Mouse (Mus musculus): ENCODE measurements around the gene Olfr574. TPM values are rescaled to one million over a fixed set of nuclear protein-coding genes. Genes with fewer than 3 reads are reported as not detected.

Gene Olfr574
- polyA plus RNA-seq (2014; fragmentation: Nextera tagmentation; extraction: Ambion mirVana): not detected in 2 replicates

DNA sequence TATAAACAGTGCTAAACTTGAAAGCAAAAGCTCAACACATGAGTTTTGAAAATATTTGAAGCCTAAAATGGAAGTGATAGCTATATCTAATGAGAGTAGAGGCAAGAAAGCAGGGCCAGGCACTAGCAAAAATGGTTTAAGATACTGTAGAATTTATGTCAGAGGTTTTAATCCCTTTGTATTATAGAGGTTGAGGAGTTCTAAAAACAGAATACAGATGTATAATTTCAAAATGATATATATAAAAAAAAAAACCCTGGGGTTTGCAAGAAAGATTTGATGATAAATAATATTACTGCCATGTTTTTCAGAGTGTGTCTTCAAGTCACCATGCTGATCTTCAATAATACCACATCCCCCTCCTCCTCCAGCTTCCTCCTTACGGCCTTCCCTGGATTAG, at the start of gene Olfr574:
Olfr574 (plus strand) TSS at position 301 of the 400 bp plus-strand sequence.
- Histone ChIP-seq H3K36me3 (ENCODE audit: control insufficient read depth, insufficient read depth, low read length) (no peaks in the 10 kb centered on the region), H3K4me2 (ENCODE audit: low read length) (no peak within 1 kb of the TSS), H3K9ac (replicated peaks; ENCODE audit: low read length) (no peak within 1 kb of the TSS), H3K4me3 (replicated peaks; ENCODE audit: low read depth, low read length) (no peak within 1 kb of the TSS), H3K27me3 (ENCODE audit: control insufficient read depth, insufficient read depth, low read length) (no peaks in the 10 kb centered on the region), H3K9me3 (ENCODE audit: control insufficient read depth, low read length) (no peaks in the 10 kb centered on the region), H3K27ac (replicated peaks; ENCODE audit: low read depth, low read length) (no peak within 1 kb of the TSS), H3K4me1 (ENCODE audit: control insufficient read depth, insufficient read depth, low read length) (no peaks in the 10 kb centered on the region)
- DNase-seq: no peak
- no peak for ATAC-seq (ENCODE audit: low FRiP score, low TSS enrichment)
- 89% methylated on average over 1 of the region's 1 CpGs for WGBS

GRCm38 (mm10) chr7:102915261-102915660, 33.0 kb upstream of the Olfr574 start:
- H3K4me2 ChIP-seq (ENCODE audit: low read length): no peak overlapping the region
- no peak overlapping the region for H3K9ac ChIP-seq (replicated peaks; ENCODE audit: low read length)
- no peaks in the 10 kb centered on the region for H3K9me3 ChIP-seq (ENCODE audit: control insufficient read depth, low read length)
- no peaks in the 10 kb centered on the region for H3K27me3 ChIP-seq (ENCODE audit: control insufficient read depth, insufficient read depth, low read length)
- H3K4me1 ChIP-seq (ENCODE audit: control insufficient read depth, insufficient read depth, low read length): no peaks in the 10 kb centered on the region
- no peak for DNase-seq
- H3K4me3 ChIP-seq (replicated peaks; ENCODE audit: low read depth, low read length): no peak overlapping the region
- 46% methylated on average over 1 of the region's 1 CpGs for WGBS
- ATAC-seq (ENCODE audit: low FRiP score, low TSS enrichment): no peak
- H3K27ac ChIP-seq (replicated peaks; ENCODE audit: low read depth, low read length): no peak overlapping the region
- H3K36me3 ChIP-seq (ENCODE audit: control insufficient read depth, insufficient read depth, low read length): no peaks in the 10 kb centered on the region

DNA sequence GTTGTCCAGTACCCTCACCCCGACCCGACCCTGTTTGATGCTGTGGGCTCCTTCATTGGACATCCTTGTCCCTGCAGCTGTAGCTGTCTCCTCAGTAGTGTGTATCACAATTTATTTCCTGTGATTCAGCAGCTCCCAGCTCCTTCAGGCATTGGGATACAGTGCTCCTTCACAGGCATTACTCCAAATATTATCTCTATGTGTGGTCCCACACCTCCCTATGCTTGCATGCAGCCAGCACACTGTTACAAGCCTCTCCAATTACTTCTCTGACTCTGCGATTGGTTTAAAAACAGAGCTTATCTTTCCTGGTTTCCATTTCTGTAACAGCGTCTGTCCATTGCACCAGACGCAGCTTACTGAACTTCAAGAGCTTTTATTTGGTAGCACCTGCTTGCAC, 31.9 kb upstream of the Olfr574 start:
- Histone ChIP-seq H3K9me3 (ENCODE audit: control insufficient read depth, low read length) (no peaks in the 10 kb centered on the region), H3K9ac (replicated peaks; ENCODE audit: low read length) (no peak overlapping the region), H3K4me2 (ENCODE audit: low read length) (no peak overlapping the region), H3K4me1 (ENCODE audit: control insufficient read depth, insufficient read depth, low read length) (no peaks in the 10 kb centered on the region), H3K27me3 (ENCODE audit: control insufficient read depth, insufficient read depth, low read length) (no peaks in the 10 kb centered on the region), H3K4me3 (replicated peaks; ENCODE audit: low read depth, low read length) (no peak overlapping the region), H3K36me3 (ENCODE audit: control insufficient read depth, insufficient read depth, low read length) (no peaks in the 10 kb centered on the region), H3K27ac (replicated peaks; ENCODE audit: low read depth, low read length) (no peak overlapping the region)
- ATAC-seq (ENCODE audit: low FRiP score, low TSS enrichment): no peak
- DNase-seq: no peak
- WGBS: 86% methylated on average over 5 of the region's 5 CpGs

- H3K36me3 ChIP-seq (ENCODE audit: control insufficient read depth, insufficient read depth, low read length): no peaks in the 10 kb centered on the region
- no peak within 1 kb of the TSS for H3K9ac ChIP-seq (replicated peaks; ENCODE audit: low read length)
- no peak within 1 kb of the TSS for H3K27ac ChIP-seq (replicated peaks; ENCODE audit: low read depth, low read length)
- no peaks in the 10 kb centered on the region for H3K9me3 ChIP-seq (ENCODE audit: control insufficient read depth, low read length)
- H3K27me3 ChIP-seq (ENCODE audit: control insufficient read depth, insufficient read depth, low read length): no peaks in the 10 kb centered on the region
- H3K4me2 ChIP-seq (ENCODE audit: low read length): no peak within 1 kb of the TSS
- 64% methylated on average over 4 of the region's 4 CpGs for WGBS
- no peak within 1 kb of the TSS for H3K4me3 ChIP-seq (replicated peaks; ENCODE audit: low read depth, low read length)
- DNase-seq (no peak), ATAC-seq (ENCODE audit: low FRiP score, low TSS enrichment) (no peak)
- H3K4me1 ChIP-seq (ENCODE audit: control insufficient read depth, insufficient read depth, low read length): no peaks in the 10 kb centered on the region
These were observed 31.0 kb upstream of the Olfr574 start, which contains the start of gene Olfr571 for GRCm38 (mm10) chr7:102917032-102917875. Gene Olfr571 (minus strand): TSS chr7:102917536.

DNA sequence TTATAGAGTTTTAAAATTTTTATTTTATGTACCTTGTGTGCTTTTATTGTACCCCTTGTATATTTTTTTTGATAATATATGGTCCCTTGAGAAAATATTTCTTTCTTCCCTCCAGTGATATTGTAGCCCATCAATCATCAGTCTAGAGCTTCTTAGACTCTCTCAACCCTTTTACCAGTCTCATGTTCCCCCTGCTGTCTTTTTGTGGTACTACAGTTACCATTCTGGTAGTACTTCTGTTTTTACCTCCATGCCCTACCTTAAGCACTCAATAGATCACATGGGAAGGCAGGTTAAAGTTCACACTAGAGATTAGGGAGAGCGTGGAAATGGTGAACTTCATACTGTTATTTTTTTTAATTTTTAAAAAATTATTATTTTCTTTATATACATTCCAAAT, 28.6 kb upstream of the Olfr574 start:
- no peaks in the 10 kb centered on the region for H3K27me3 ChIP-seq (ENCODE audit: control insufficient read depth, insufficient read depth, low read length)
- H3K4me3 ChIP-seq (replicated peaks; ENCODE audit: low read depth, low read length): no peak overlapping the region
- H3K9ac ChIP-seq (replicated peaks; ENCODE audit: low read length): no peak overlapping the region
- no peaks in the 10 kb centered on the region for H3K36me3 ChIP-seq (ENCODE audit: control insufficient read depth, insufficient read depth, low read length)
- 20% methylated on average over 1 of the region's 1 CpGs for WGBS
- no peak overlapping the region for H3K27ac ChIP-seq (replicated peaks; ENCODE audit: low read depth, low read length)
- DNase-seq (peak; percentile 87), ATAC-seq (ENCODE audit: low FRiP score, low TSS enrichment) (peak; percentile 66; the same call in 1 of the 2 replicates)
- H3K4me1 ChIP-seq (ENCODE audit: control insufficient read depth, insufficient read depth, low read length): no peaks in the 10 kb centered on the region
- no peaks in the 10 kb centered on the region for H3K9me3 ChIP-seq (ENCODE audit: control insufficient read depth, low read length)
- no peak overlapping the region for H3K4me2 ChIP-seq (ENCODE audit: low read length)

DNA sequence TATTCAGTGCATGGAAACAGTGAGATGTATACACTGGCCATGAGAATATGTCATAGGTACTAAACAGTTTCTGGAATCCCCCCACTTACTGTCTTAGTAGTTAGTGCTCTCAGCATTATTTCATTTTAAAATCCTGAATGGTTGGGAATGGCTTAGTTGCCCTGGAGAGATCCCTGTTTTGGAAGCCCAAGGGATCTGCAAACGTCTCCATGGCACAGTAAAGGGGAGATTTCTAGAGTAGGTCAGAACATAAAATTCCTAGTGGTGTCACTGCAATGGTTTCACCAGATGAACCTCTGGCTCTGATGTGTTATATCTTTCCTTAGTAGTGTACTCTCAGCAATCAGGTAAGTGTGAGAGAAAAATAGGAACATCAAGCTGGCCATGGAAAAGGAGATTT, 24.2 kb upstream of the Olfr574 start, which contains the start of gene Olfr572:
Olfr572 (plus strand) TSS at position 301 of the 400 bp plus-strand sequence.
- ATAC-seq (ENCODE audit: low FRiP score, low TSS enrichment) (no peak), DNase-seq (no peak)
- Histone ChIP-seq H3K27me3 (ENCODE audit: control insufficient read depth, insufficient read depth, low read length) (no peaks in the 10 kb centered on the region), H3K27ac (replicated peaks; ENCODE audit: low read depth, low read length) (no peak within 1 kb of the TSS), H3K9ac (replicated peaks; ENCODE audit: low read length) (no peak within 1 kb of the TSS), H3K36me3 (ENCODE audit: control insufficient read depth, insufficient read depth, low read length) (no peaks in the 10 kb centered on the region), H3K9me3 (ENCODE audit: control insufficient read depth, low read length) (no peaks in the 10 kb centered on the region), H3K4me3 (replicated peaks; ENCODE audit: low read depth, low read length) (no peak within 1 kb of the TSS), H3K4me1 (ENCODE audit: control insufficient read depth, insufficient read depth, low read length) (no peaks in the 10 kb centered on the region), H3K4me2 (ENCODE audit: low read length) (no peak within 1 kb of the TSS)
- 69% methylated on average over 1 of the region's 1 CpGs for WGBS

- H3K36me3 ChIP-seq (ENCODE audit: control insufficient read depth, insufficient read depth, low read length): no peaks in the 10 kb centered on the region
These were observed 21.2 kb upstream of the Olfr574 start for GRCm38 (mm10) chr7:102927105-102927504.

GRCm38 (mm10) chr7:102942475-102942874, 5.8 kb upstream of the Olfr574 start, which contains the start of gene Olfr573-ps1:
Gene Olfr573-ps1 (minus strand): TSS chr7:102942575.
- H3K9me3 ChIP-seq (ENCODE audit: control insufficient read depth, low read length): no peaks in the 10 kb centered on the region
- no peak for ATAC-seq (ENCODE audit: low FRiP score, low TSS enrichment)
- no peaks in the 10 kb centered on the region for H3K27me3 ChIP-seq (ENCODE audit: control insufficient read depth, insufficient read depth, low read length)
- H3K9ac ChIP-seq (replicated peaks; ENCODE audit: low read length): no peak within 1 kb of the TSS
- no peak for DNase-seq
- WGBS: 96% methylated on average over 2 of the region's 2 CpGs
- no peak within 1 kb of the TSS for H3K4me2 ChIP-seq (ENCODE audit: low read length)
- no peak within 1 kb of the TSS for H3K4me3 ChIP-seq (replicated peaks; ENCODE audit: low read depth, low read length)
- no peak within 1 kb of the TSS for H3K27ac ChIP-seq (replicated peaks; ENCODE audit: low read depth, low read length)
- no peaks in the 10 kb centered on the region for H3K4me1 ChIP-seq (ENCODE audit: control insufficient read depth, insufficient read depth, low read length)
- H3K36me3 ChIP-seq (ENCODE audit: control insufficient read depth, insufficient read depth, low read length): no peaks in the 10 kb centered on the region

More at GRCm38 (mm10) chr7:102927105-102927504, 21.2 kb upstream of the Olfr574 start:
- ATAC-seq (ENCODE audit: low FRiP score, low TSS enrichment): no peak
- no peak overlapping the region for H3K27ac ChIP-seq (replicated peaks; ENCODE audit: low read depth, low read length)
- no peaks in the 10 kb centered on the region for H3K9me3 ChIP-seq (ENCODE audit: control insufficient read depth, low read length)
- no peaks in the 10 kb centered on the region for H3K4me1 ChIP-seq (ENCODE audit: control insufficient read depth, insufficient read depth, low read length)
- no peak overlapping the region for H3K9ac ChIP-seq (replicated peaks; ENCODE audit: low read length)
- H3K4me3 ChIP-seq (replicated peaks; ENCODE audit: low read depth, low read length): no peak overlapping the region
- no peak overlapping the region for H3K4me2 ChIP-seq (ENCODE audit: low read length)
- DNase-seq: no peak
- no peaks in the 10 kb centered on the region for H3K27me3 ChIP-seq (ENCODE audit: control insufficient read depth, insufficient read depth, low read length)
- WGBS: 74% methylated on average over 3 of the region's 3 CpGs

DNA sequence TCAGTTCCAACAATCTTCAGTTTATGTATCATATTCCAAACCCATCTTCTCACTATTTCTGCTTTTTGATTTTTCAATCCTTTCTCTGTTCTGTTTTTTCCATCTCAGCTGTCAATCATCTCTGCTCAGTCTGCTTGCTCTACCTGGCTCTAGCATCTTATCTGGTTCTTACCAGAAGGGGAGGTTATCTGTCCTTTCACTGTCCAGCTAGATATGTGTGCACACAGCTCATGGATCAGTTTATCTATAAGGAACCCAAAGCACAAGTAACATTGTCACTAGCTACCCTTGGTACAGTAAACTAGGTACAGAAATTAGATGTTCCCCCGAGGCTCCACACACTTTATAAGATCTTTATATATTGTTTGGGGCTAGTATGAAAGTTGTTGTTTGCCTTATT, 4.8 kb upstream of the Olfr574 start:
- Histone ChIP-seq H3K4me1 (ENCODE audit: control insufficient read depth, insufficient read depth, low read length) (no peaks in the 10 kb centered on the region), H3K4me2 (ENCODE audit: low read length) (no peak overlapping the region), H3K27me3 (ENCODE audit: control insufficient read depth, insufficient read depth, low read length) (no peaks in the 10 kb centered on the region), H3K4me3 (replicated peaks; ENCODE audit: low read depth, low read length) (no peak overlapping the region), H3K27ac (replicated peaks; ENCODE audit: low read depth, low read length) (no peak overlapping the region), H3K9ac (replicated peaks; ENCODE audit: low read length) (no peak overlapping the region), H3K9me3 (ENCODE audit: control insufficient read depth, low read length) (no peaks in the 10 kb centered on the region), H3K36me3 (ENCODE audit: control insufficient read depth, insufficient read depth, low read length) (no peaks in the 10 kb centered on the region)
- ATAC-seq (ENCODE audit: low FRiP score, low TSS enrichment) (no peak), DNase-seq (no peak)
- WGBS: 94% methylated on average over 1 of the region's 1 CpGs

Data from midbrain, embryonic 14.5 days (tissue).